ENCODE assay signal across 9 mouse cellular contexts in the genomic region with DNA sequence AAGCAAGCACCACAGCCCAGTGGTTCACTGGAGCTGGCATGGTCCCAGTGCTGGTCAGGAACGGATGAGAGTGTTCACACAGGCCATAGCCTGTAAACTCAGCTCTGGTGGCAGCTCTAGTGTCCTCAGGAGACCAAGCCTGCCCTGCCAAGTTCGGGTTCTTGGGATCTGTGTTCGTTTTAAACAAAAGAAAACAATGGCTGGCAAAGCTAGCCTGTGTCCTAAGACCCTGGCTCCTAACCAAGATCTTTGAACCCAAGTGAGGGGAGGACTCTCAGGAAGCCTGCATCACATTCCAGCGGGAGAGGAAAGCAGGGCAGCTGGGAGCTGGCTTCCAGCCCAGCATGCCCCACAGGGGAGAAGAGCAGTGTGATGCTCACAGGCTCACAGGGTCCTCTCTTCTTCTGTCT. TPM values are rescaled to one million over a fixed set of nuclear protein-coding genes. Genes with fewer than 3 reads are reported as not detected.
DNase-seq lines count a peak whose midpoint lies in the region; ATAC-seq and TF ChIP-seq lines count a peak whose summit lies in the region.
"Had no signal": no experiment of that assay in that cellular context is flagged by ENCODE, and none has a peak within 500 bp of the region (broad histone marks: within the 10 kb centered on the region; RNA-seq: fewer than 3 reads in every experiment).

No protein-coding gene starts in this region.

- TF ChIP-seq CTCF in kidney, postnatal 0 days (IDR thresholded peaks at IDR 0.05; ENCODE audit: low read depth), result no peak

- no peak for ATAC-seq in kidney, postnatal 0 days (replicated peaks; ENCODE audit: low FRiP score, low read depth)
- ATAC-seq in midbrain, embryonic 15.5 days (replicated peaks), result no peak
- no peak for ATAC-seq in liver, embryonic 11.5 days (replicated peaks; ENCODE audit: low FRiP score)

- H3K9me3 ChIP-seq in kidney, postnatal 0 days (replicated peaks; ENCODE audit: low read length), result no peaks in the 10 kb centered on the region
- H3K9me3 ChIP-seq in midbrain, embryonic 15.5 days, result no peaks in the 10 kb centered on the region
- H3K9me3 ChIP-seq in liver, embryonic 11.5 days (ENCODE audit: control insufficient read depth, low read length), result no peaks in the 10 kb centered on the region

- H3K27me3 ChIP-seq in kidney, postnatal 0 days (ENCODE audit: insufficient read depth, low read length), result no peaks in the 10 kb centered on the region
- H3K27me3 ChIP-seq in midbrain, embryonic 15.5 days (replicated peaks), result no peaks in the 10 kb centered on the region
- no peaks in the 10 kb centered on the region for H3K27me3 ChIP-seq in liver, embryonic 11.5 days (replicated peaks; ENCODE audit: control insufficient read depth, insufficient read depth, low read length)

- no peak overlapping the region for H3K9ac ChIP-seq in kidney, postnatal 0 days (ENCODE audit: low read depth, low read length)
- H3K9ac ChIP-seq in midbrain, embryonic 15.5 days, result no peak overlapping the region
- no peak overlapping the region for H3K9ac ChIP-seq in liver, embryonic 11.5 days (ENCODE audit: low read depth, low read length)

- H3K4me1 ChIP-seq in kidney, postnatal 0 days (replicated peaks; ENCODE audit: insufficient read depth, low read length), result no peaks in the 10 kb centered on the region; the same call in 1 of the 2 replicates
- H3K4me1 ChIP-seq in midbrain, embryonic 15.5 days, result peaks cover 26% of the 10 kb centered on the region
- no peaks in the 10 kb centered on the region for H3K4me1 ChIP-seq in liver, embryonic 11.5 days (replicated peaks; ENCODE audit: control insufficient read depth, insufficient read depth, low read length)

- H3K4me3 ChIP-seq in kidney, postnatal 0 days (replicated peaks; ENCODE audit: low read depth, low read length), result no peak overlapping the region
- no peak overlapping the region for H3K4me3 ChIP-seq in midbrain, embryonic 15.5 days
- H3K4me3 ChIP-seq in liver, embryonic 11.5 days (ENCODE audit: low read depth, low read length), result no peak overlapping the region

- H3K4me2 ChIP-seq in kidney, postnatal 0 days (ENCODE audit: low read length), result no peak overlapping the region
- no peak overlapping the region for H3K4me2 ChIP-seq in midbrain, embryonic 15.5 days
- no peak overlapping the region for H3K4me2 ChIP-seq in liver, embryonic 11.5 days

- peak overlapping the region; percentile 47; the same call in 1 of the 2 replicates for H3K27ac ChIP-seq in kidney, postnatal 0 days
- peak overlapping the region; percentile 39; the same call in 1 of the 2 replicates for H3K27ac ChIP-seq in midbrain, embryonic 15.5 days
- H3K27ac ChIP-seq in liver, embryonic 11.5 days (ENCODE audit: low read depth, low read length), result no peak overlapping the region

- 19% methylated on average over 4 of the region's 4 CpGs for WGBS in kidney, postnatal 0 days
- 13% methylated on average over 4 of the region's 4 CpGs for whole genome bisulfite sequencing in midbrain, embryonic 15.5 days
- 46% methylated on average over 4 of the region's 4 CpGs for WGBS in liver, embryonic 11.5 days

- H3K36me3 ChIP-seq in kidney, postnatal 0 days (ENCODE audit: insufficient read depth, low read length), result no peaks in the 10 kb centered on the region
- no peaks in the 10 kb centered on the region for H3K36me3 ChIP-seq in midbrain, embryonic 15.5 days (replicated peaks)
- H3K36me3 ChIP-seq in liver, embryonic 11.5 days (ENCODE audit: control insufficient read depth, insufficient read depth, low read length), result no peaks in the 10 kb centered on the region

- DNase-seq in retina, postnatal 1 day, result peak; percentile 56
- no peak for DNase-seq in retina, embryonic 14.5 days (ENCODE audit: low spot score)
- peak; percentile 66 for DNase-seq in cerebellum, adult 9-11 months
- peak; percentile 42 to 75 for DNase-seq in gastrocnemius, postnatal 4 days (ENCODE audit: low spot score in 2 of 2)
- peak; percentile 39 for DNase-seq in kidney, postnatal 0 days (ENCODE audit: low spot score)
- no peak for DNase-seq in liver, embryonic 11.5 days (ENCODE audit: low spot score)
- DNase-seq in spleen, postnatal 14 days (ENCODE audit: low spot score in 2 of 2), result no peak

RNA-seq across cellular contexts. Expression of gene Lrrc74a, which starts 36.1 kb away (rescaled TPM):
- total RNA-seq in gastrocnemius, postnatal 4 days (2021), result not detected
- polyA plus RNA-seq in kidney, postnatal 0 days (2015; fragmentation: Nextera tagmentation; extraction: Ambion mirVana), result not detected in 2 replicates
- not detected in 2 replicates for polyA plus RNA-seq in midbrain, embryonic 15.5 days (2015; fragmentation: Nextera tagmentation; extraction: Ambion mirVana)
- polyA plus RNA-seq in liver, embryonic 11.5 days (2014; fragmentation: Nextera tagmentation; extraction: Ambion mirVana), result not detected in 2 replicates
- total RNA-seq: left cerebral cortex, adult 8-10 months had no signal

RNA-seq across cellular contexts. Expression of gene Angel1, which starts 44.0 kb away (rescaled TPM):
- total RNA-seq in gastrocnemius, postnatal 4 days (2021), result 10 to 100 TPM in 1 of 2 experiments, 1 to 10 TPM in 1; 7.5 to 10.2 TPM
- polyA plus RNA-seq in kidney, postnatal 0 days (2015; fragmentation: Nextera tagmentation; extraction: Ambion mirVana), result 6.2 TPM in 2 replicates
- polyA plus RNA-seq in midbrain, embryonic 15.5 days (2015; fragmentation: Nextera tagmentation; extraction: Ambion mirVana), result 11.5 and 12.8 TPM in 2 replicates
- 4.0 and 4.5 TPM in 2 replicates for polyA plus RNA-seq in liver, embryonic 11.5 days (2014; fragmentation: Nextera tagmentation; extraction: Ambion mirVana)

Comparison
In these comparisons a context has a peak if more than half of its experiments do, and no peak if none do; other contexts are left out.
1. DNase-seq: peak in retina, postnatal 1 day (single experiment), cerebellum, adult 9-11 months (single experiment), gastrocnemius, postnatal 4 days (2 of 2) and kidney, postnatal 0 days (single experiment); none in retina, embryonic 14.5 days (single experiment), liver, embryonic 11.5 days (single experiment) and spleen, postnatal 14 days (0 of 2).